Mouse (Mus musculus) kidney, embryonic 14.5 days (tissue): ENCODE data around the gene Rxfp4. TPM values are rescaled to one million over a fixed set of nuclear protein-coding genes. Genes with fewer than 3 reads are reported as not detected.

Experiments used
- ATAC-seq: fragments of 200-750 bp; cut with Nextera tagmentation; 2 replicates; pipeline ENCODE4 v1.8.0; 2017; ENCODE audit warnings: moderate number of reproducible peaks, mild to moderate bottlenecking, moderate TSS enrichment, moderate library complexity; ENCODE audit not compliant: low FRiP score, low TSS enrichment
- H3K27ac ChIP-seq: fragments of 300-500 bp; sonication (generic); 2 replicates; pipeline ENCODE4 v1.5.1; 2014; ENCODE audit warnings: low read depth, mild to moderate bottlenecking, low read length, moderate library complexity, mixed read lengths
- H3K27me3 ChIP-seq: fragments of 300-500 bp; sonication (generic); 2 replicates; pipeline ENCODE4 v1.6.1; 2014; ENCODE audit warnings: mild to moderate bottlenecking, low read length; ENCODE audit not compliant: control insufficient read depth, insufficient read depth
- H3K36me3 ChIP-seq: fragments of 300-500 bp; sonication (generic); 2 replicates; pipeline ENCODE4 v1.6.1; 2014; ENCODE audit warnings: low read length, mixed read lengths; ENCODE audit not compliant: control insufficient read depth, insufficient read depth
- H3K4me1 ChIP-seq: fragments of 300-500 bp; sonication (generic); 2 replicates; pipeline ENCODE4 v1.6.1; 2014; ENCODE audit warnings: low read length, mixed read lengths; ENCODE audit not compliant: control insufficient read depth, insufficient read depth
- H3K4me2 ChIP-seq: fragments of 300-500 bp; sonication (generic); replicated peaks from 2 replicates; pipeline ENCODE4 v1.6.1; 2014; ENCODE audit warnings: low read depth, mild to moderate bottlenecking, low read length
- H3K4me3 ChIP-seq: fragments of 300-500 bp; sonication (generic); 2 replicates; pipeline ENCODE4 v1.5.1; 2014; ENCODE audit warnings: mild to moderate bottlenecking, low read length
- H3K9ac ChIP-seq: fragments of 300-500 bp; sonication (generic); 2 replicates; pipeline ENCODE4 v1.6.1; 2014; ENCODE audit warnings: low read depth, mild to moderate bottlenecking, low read length, moderate library complexity
- H3K9me3 ChIP-seq: fragments of 300-500 bp; sonication (generic); 2 replicates; pipeline ENCODE4 v1.6.1; 2016; ENCODE audit warnings: low read length; ENCODE audit not compliant: control insufficient read depth
- WGBS: fragments of 180-500 bp; shearing (Covaris S2); extraction: QIAGEN DNeasy Blood & Tissue Kit; methylation state at CpG from one replicate; pipeline ENCODE4 v1.1.7; 2014; 5-methylcytosine and 5-hydroxymethylcytosine counted together
- polyA plus RNA-seq: library from polyadenylated mRNA; unstranded; fragments of >200 nt; fragmentation: Nextera tagmentation; extraction: Ambion mirVana; gene quantifications from 2 replicates; pipeline ENCODE4 v1.2.1, GENCODE M21; 2014

Gene Rxfp4
- polyA plus RNA-seq, 1 experiment from 2014 or later = not detected

GRCm38 (mm10) chr3:88647076-88647475 is 5.9 kb downstream of the Rxfp4 start:
- 79% methylated on average over 3 of the region's 3 CpGs for WGBS
- no peak overlapping the region for H3K4me2 ChIP-seq

GRCm38 (mm10) chr3:88646426-88646995 is 6.4 kb downstream of the Rxfp4 start:
- WGBS = 51% methylated on average over 6 of the region's 6 CpGs
- Histone ChIP-seq H3K36me3 (peaks cover 71% of the 10 kb centered on the region), H3K9me3 (no peaks in the 10 kb centered on the region), H3K27me3 (no peaks in the 10 kb centered on the region), H3K4me3 (no peak overlapping the region), H3K27ac (no peak overlapping the region), H3K4me2 (no peak overlapping the region), H3K4me1 (no peaks in the 10 kb centered on the region), H3K9ac (no peak overlapping the region)
- ATAC-seq = no peak

More at GRCm38 (mm10) chr3:88647076-88647475, 5.9 kb downstream of the Rxfp4 start:
- Histone ChIP-seq H3K4me3 (no peak overlapping the region), H3K36me3 (peaks cover 65% of the 10 kb centered on the region), H3K27me3 (no peaks in the 10 kb centered on the region), H3K27ac (no peak overlapping the region), H3K4me1 (no peaks in the 10 kb centered on the region), H3K9ac (no peak overlapping the region), H3K9me3 (no peaks in the 10 kb centered on the region)
- ATAC-seq = no peak

- Histone ChIP-seq H3K4me1 (no peaks in the 10 kb centered on the region), H3K9ac (no peak overlapping the region), H3K9me3 (no peaks in the 10 kb centered on the region), H3K27me3 (no peaks in the 10 kb centered on the region), H3K27ac (no peak overlapping the region), H3K36me3 (peaks cover 75% of the 10 kb centered on the region), H3K4me3 (no peak overlapping the region), H3K4me2 (no peak overlapping the region)
- WGBS = 81% methylated on average over 12 of the region's 12 CpGs
- no peak for ATAC-seq
Observed at GRCm38 (mm10) chr3:88645937-88646336, 7.0 kb downstream of the Rxfp4 start.

- no peak overlapping the region for H3K4me2 ChIP-seq
- no peaks in the 10 kb centered on the region for H3K9me3 ChIP-seq
- no peak for ATAC-seq
- H3K4me1 ChIP-seq = no peaks in the 10 kb centered on the region
- no peaks in the 10 kb centered on the region for H3K27me3 ChIP-seq
- 83% methylated on average over 5 of the region's 5 CpGs for WGBS
- H3K27ac ChIP-seq = no peak overlapping the region
- peaks cover 96% of the 10 kb centered on the region for H3K36me3 ChIP-seq
- H3K4me3 ChIP-seq = no peak overlapping the region
- no peak overlapping the region for H3K9ac ChIP-seq
Observed at GRCm38 (mm10) chr3:88643078-88643477, 9.9 kb downstream of the Rxfp4 start.

- no peak overlapping the region for H3K27ac ChIP-seq
- H3K9me3 ChIP-seq = no peaks in the 10 kb centered on the region
- no peak overlapping the region for H3K9ac ChIP-seq
- peaks cover 95% of the 10 kb centered on the region for H3K36me3 ChIP-seq
- H3K4me1 ChIP-seq = no peaks in the 10 kb centered on the region
- H3K4me3 ChIP-seq = no peak overlapping the region
- WGBS = 90% methylated on average over 1 of the region's 1 CpGs
- no peaks in the 10 kb centered on the region for H3K27me3 ChIP-seq
- ATAC-seq = no peak
- no peak overlapping the region for H3K4me2 ChIP-seq
Observed at GRCm38 (mm10) chr3:88640676-88641075, 12.3 kb downstream of the Rxfp4 start.

GRCm38 (mm10) chr3:88639239-88639638 is 13.7 kb downstream of the Rxfp4 start:
- WGBS = 97% methylated on average over 12 of the region's 12 CpGs
- Histone ChIP-seq H3K27me3 (no peaks in the 10 kb centered on the region), H3K36me3 (peaks cover 95% of the 10 kb centered on the region), H3K4me1 (no peaks in the 10 kb centered on the region), H3K27ac (no peak overlapping the region), H3K9me3 (no peaks in the 10 kb centered on the region), H3K9ac (no peak overlapping the region), H3K4me3 (no peak overlapping the region), H3K4me2 (no peak overlapping the region)
- ATAC-seq = no peak

GRCm38 (mm10) chr3:88637134-88637533 is 15.8 kb downstream of the Rxfp4 start:
- Histone ChIP-seq H3K9ac (no peak overlapping the region), H3K4me1 (no peaks in the 10 kb centered on the region), H3K4me3 (no peak overlapping the region), H3K27ac (no peak overlapping the region), H3K36me3 (peaks cover 95% of the 10 kb centered on the region), H3K9me3 (no peaks in the 10 kb centered on the region), H3K27me3 (no peaks in the 10 kb centered on the region), H3K4me2 (no peak overlapping the region)
- WGBS = 94% methylated on average over 5 of the region's 5 CpGs
- no peak for ATAC-seq

- no peak overlapping the region for H3K27ac ChIP-seq
- H3K27me3 ChIP-seq = no peaks in the 10 kb centered on the region
- WGBS = 74% methylated on average over 8 of the region's 8 CpGs
- peaks cover 95% of the 10 kb centered on the region for H3K36me3 ChIP-seq
- H3K4me2 ChIP-seq = no peak overlapping the region
- ATAC-seq = no peak
- H3K9ac ChIP-seq = no peak overlapping the region
- H3K4me1 ChIP-seq = no peaks in the 10 kb centered on the region
- no peak overlapping the region for H3K4me3 ChIP-seq
- H3K9me3 ChIP-seq = no peaks in the 10 kb centered on the region
Observed at GRCm38 (mm10) chr3:88636555-88636986, 16.4 kb downstream of the Rxfp4 start.

- Histone ChIP-seq H3K9me3 (no peaks in the 10 kb centered on the region), H3K4me1 (no peaks in the 10 kb centered on the region), H3K27ac (no peak overlapping the region), H3K4me3 (no peak overlapping the region), H3K4me2 (no peak overlapping the region), H3K27me3 (no peaks in the 10 kb centered on the region), H3K36me3 (peaks cover 96% of the 10 kb centered on the region), H3K9ac (no peak overlapping the region)
- no peak for ATAC-seq
- 92% methylated on average over 19 of the region's 19 CpGs for WGBS
Observed at GRCm38 (mm10) chr3:88635506-88636275, 17.3 kb downstream of the Rxfp4 start.
